Mouse (Mus musculus) stomach, postnatal 0 days (tissue): ENCODE data around the gene Zfp335. TPM values are rescaled to one million over a fixed set of nuclear protein-coding genes. Genes with fewer than 3 reads are reported as not detected.
A peak's percentile ranks its signal among the peaks of the same experiment; 100 is the strongest.

Experiments
- ATAC-seq: fragments of 200-750 bp; cut with Nextera tagmentation; 2 replicates; pipeline ENCODE4 v1.8.0; 2017; ENCODE audit not compliant: low FRiP score, low TSS enrichment
- DNase-seq: peaks from one replicate; pipeline ENCODE4 v3.0.0-alpha.2; 2016; ENCODE audit warnings: low spot score
- H3K27ac ChIP-seq: fragments of 300-500 bp; sonication (generic); replicated peaks from 2 replicates; pipeline ENCODE4 v1.5.1; 2014; ENCODE audit warnings: mild to moderate bottlenecking, control low read depth
- H3K27me3 ChIP-seq: fragments of 300-500 bp; sonication (generic); 2 replicates; pipeline ENCODE4 v1.6.1; 2014; ENCODE audit warnings: low read length; ENCODE audit not compliant: control insufficient read depth, insufficient read depth
- H3K36me3 ChIP-seq: fragments of 300-500 bp; sonication (generic); 2 replicates; pipeline ENCODE4 v1.6.1; 2014; ENCODE audit warnings: low read length, mixed read lengths; ENCODE audit not compliant: control insufficient read depth, insufficient read depth
- H3K4me1 ChIP-seq: fragments of 300-500 bp; sonication (generic); replicated peaks from 2 replicates; pipeline ENCODE4 v1.6.1; 2014; ENCODE audit warnings: antibody characterized with exemption; ENCODE audit not compliant: control insufficient read depth, insufficient read depth
- H3K4me2 ChIP-seq: fragments of 300-500 bp; sonication (generic); replicated peaks from 2 replicates; pipeline ENCODE4 v1.6.1; 2014; ENCODE audit warnings: low read depth, mild to moderate bottlenecking, control low read depth, moderate library complexity
- H3K4me3 ChIP-seq: fragments of 300-500 bp; sonication (generic); 2 replicates; pipeline ENCODE4 v1.5.1; 2014; ENCODE audit warnings: low read depth, low read length, control low read depth
- H3K9ac ChIP-seq: fragments of 300-500 bp; sonication (generic); 2 replicates; pipeline ENCODE4 v1.6.1; 2014; ENCODE audit warnings: mild to moderate bottlenecking, low read length, control low read depth, mixed read lengths
- H3K9me3 ChIP-seq: fragments of 300-500 bp; sonication (generic); 2 replicates; pipeline ENCODE4 v1.6.1; 2016; ENCODE audit warnings: low read length; ENCODE audit not compliant: control insufficient read depth
- CTCF ChIP-seq: IDR thresholded peaks from 2 replicates; pipeline ENCODE4 v1.5.1; 2016; ENCODE audit warnings: antibody characterized with exemption, low read depth, mild to moderate bottlenecking, moderate library complexity
- EP300 ChIP-seq: optimal IDR thresholded peaks from 2 replicates; pipeline ENCODE3; 2016; ENCODE audit warnings: antibody characterized with exemption
- WGBS: fragments of 180-500 bp; shearing (Covaris S2); extraction: QIAGEN DNeasy Blood & Tissue Kit; methylation state at CpG from one replicate; pipeline ENCODE4 v1.1.7; 2014; 5-methylcytosine and 5-hydroxymethylcytosine counted together
- polyA plus RNA-seq: library from polyadenylated mRNA; unstranded; fragments of >200 nt; fragmentation: Nextera tagmentation; extraction: Ambion mirVana; gene quantifications from 2 replicates; pipeline ENCODE4 v1.2.1, GENCODE M21; 2015

The Zfp335 gene
- polyA plus RNA-seq, 1 experiment from 2014 or later = 3.7 TPM

GRCm38 (mm10) chr2:164935991-164936390 lies 24.4 kb upstream of the Zfp335 start:
- DNase-seq (no peak), ATAC-seq (no peak)
- WGBS = 58% methylated on average over 4 of the region's 4 CpGs
- no peaks in the 10 kb centered on the region for H3K36me3 ChIP-seq
- 0 out of 2 replicates have a peak, but pooled peaks cover 3% of the 10 kb centered on the region for H3K27me3 ChIP-seq
- no peak overlapping the region for H3K9ac ChIP-seq
- H3K4me1 ChIP-seq = no peaks in the 10 kb centered on the region
- no peak overlapping the region for H3K27ac ChIP-seq
- TF ChIP-seq CTCF (no peak), EP300 (no peak)
- H3K4me2 ChIP-seq = no peak overlapping the region
- no peak overlapping the region for H3K4me3 ChIP-seq
- no peaks in the 10 kb centered on the region for H3K9me3 ChIP-seq

GRCm38 (mm10) chr2:164933534-164933933 lies 22.0 kb upstream of the Zfp335 start:
- no peak overlapping the region for H3K4me3 ChIP-seq
- no peak overlapping the region for H3K4me2 ChIP-seq
- H3K4me1 ChIP-seq = no peaks in the 10 kb centered on the region
- H3K27ac ChIP-seq = no peak overlapping the region
- no peak for DNase-seq
- H3K27me3 ChIP-seq = 0 out of 2 replicates have a peak, but pooled peaks cover 3% of the 10 kb centered on the region
- 43% methylated on average over 7 of the region's 10 CpGs for WGBS
- no peak for ATAC-seq
- TF ChIP-seq EP300 (no peak), CTCF (no peak)
- no peaks in the 10 kb centered on the region for H3K9me3 ChIP-seq
- H3K9ac ChIP-seq = no peak overlapping the region
- H3K36me3 ChIP-seq = no peaks in the 10 kb centered on the region

GRCm38 (mm10) chr2:164930706-164931581 lies 19.4 kb upstream of the Zfp335 start:
- no peak for TF ChIP-seq CTCF
- TF ChIP-seq EP300 = no peak
- DNase-seq = no peak
- Histone ChIP-seq H3K4me3 (no peak overlapping the region), H3K4me2 (no peak overlapping the region), H3K9ac (no peak overlapping the region), H3K4me1 (no peaks in the 10 kb centered on the region), H3K36me3 (no peaks in the 10 kb centered on the region), H3K27me3 (0 out of 2 replicates have a peak, but pooled peaks cover 1% of the 10 kb centered on the region), H3K27ac (no peak overlapping the region), H3K9me3 (no peaks in the 10 kb centered on the region)
- ATAC-seq = no peak
- WGBS = 35% methylated on average over 11 of the region's 11 CpGs

- peak; percentile 76 for ATAC-seq
- H3K4me3 ChIP-seq = no peak overlapping the region
- no peaks in the 10 kb centered on the region for H3K36me3 ChIP-seq
- TF ChIP-seq CTCF (peak; percentile 96), EP300 (no peak)
- peak; percentile 88 for DNase-seq
- H3K9me3 ChIP-seq = no peaks in the 10 kb centered on the region
- WGBS = 28% methylated on average over 11 of the region's 11 CpGs
- no peak overlapping the region for H3K9ac ChIP-seq
- no peak overlapping the region for H3K27ac ChIP-seq
- H3K4me1 ChIP-seq = no peaks in the 10 kb centered on the region
- no peaks in the 10 kb centered on the region for H3K27me3 ChIP-seq
- H3K4me2 ChIP-seq = no peak overlapping the region
Measured at GRCm38 (mm10) chr2:164924100-164924857, 12.7 kb upstream of the Zfp335 start.

GRCm38 (mm10) chr2:164923291-164923690 lies 11.7 kb upstream of the Zfp335 start:
- ATAC-seq (no peak), DNase-seq (no peak)
- H3K27ac ChIP-seq = no peak overlapping the region
- no peaks in the 10 kb centered on the region for H3K27me3 ChIP-seq
- H3K4me2 ChIP-seq = no peak overlapping the region
- H3K4me1 ChIP-seq = no peaks in the 10 kb centered on the region
- H3K4me3 ChIP-seq = no peak overlapping the region
- no peaks in the 10 kb centered on the region for H3K9me3 ChIP-seq
- WGBS = 62% methylated on average over 4 of the region's 4 CpGs
- TF ChIP-seq EP300 (no peak), CTCF (no peak)
- H3K9ac ChIP-seq = no peak overlapping the region
- H3K36me3 ChIP-seq = no peaks in the 10 kb centered on the region
